Mouse (Mus musculus): ENCODE results near the gene Banp. TPM values are rescaled to one million over a fixed set of nuclear protein-coding genes. Genes with fewer than 3 reads are reported as not detected.

The Banp gene
- total and polyA plus RNA-seq, 2 experiments from 2014 or later = 22.8 to 59.7 TPM

DNA sequence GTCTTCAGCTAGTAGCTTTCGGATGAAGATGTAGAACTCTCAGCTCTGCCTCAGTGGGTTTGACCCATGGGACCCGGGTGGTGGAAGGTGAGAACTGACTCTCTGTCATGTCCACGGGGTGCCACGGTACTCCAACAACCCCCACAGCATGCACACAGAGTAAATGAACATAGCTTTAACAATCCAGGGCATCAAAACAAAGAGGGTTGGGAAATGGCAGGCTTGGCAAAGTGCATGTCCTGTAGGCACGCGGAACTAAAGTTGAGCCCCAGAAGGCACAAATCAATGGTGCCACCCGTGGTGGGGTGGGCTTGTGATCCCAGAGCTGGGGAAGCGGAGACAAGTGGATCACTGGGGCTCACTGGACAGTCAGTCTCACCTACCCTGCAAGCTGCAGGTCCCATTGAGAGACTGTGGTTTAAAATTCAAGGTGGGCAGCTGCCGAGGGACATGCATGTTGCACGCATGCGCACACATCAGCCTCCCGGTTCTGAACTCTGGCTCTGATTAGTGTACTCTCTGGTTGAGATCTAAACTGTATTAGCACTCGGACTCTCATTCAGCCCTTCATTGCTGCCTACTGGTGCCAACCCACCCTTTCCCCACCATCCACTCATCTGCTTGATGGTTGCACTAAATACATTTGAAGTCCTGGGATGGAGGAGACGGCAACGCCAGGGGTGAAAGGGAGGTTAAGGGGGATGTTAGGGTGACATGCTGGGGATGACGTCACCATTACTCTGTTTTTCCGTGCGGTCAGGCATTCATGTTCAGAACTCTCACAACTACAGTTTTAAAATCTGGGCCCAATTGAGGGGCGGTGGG lies 1.0 kb upstream of the Banp start:
- Histone ChIP-seq H3K27me3 (ENCODE audit: insufficient read depth, low read length) (no peaks in the 10 kb centered on the region), H3K4me2 (ENCODE audit: low read depth, low read length) (peak overlapping the region; percentile 59), H3K9ac (replicated peaks; ENCODE audit: low read length) (peak overlapping the region; percentile 31; the same call in 1 of the 2 replicates), H3K36me3 (ENCODE audit: insufficient read depth, low read length) (no peaks in the 10 kb centered on the region), H3K9me3 (ENCODE audit: low read length) (no peaks in the 10 kb centered on the region), H3K27ac (peak overlapping the region; percentile 82), H3K4me3 (ENCODE audit: low read length) (peak overlapping the region; percentile 36), H3K4me1 (ENCODE audit: insufficient read depth, low read length) (peaks cover 28% of the 10 kb centered on the region)
- no peak for ATAC-seq
- DNase-seq (ENCODE audit: low spot score) = no peak
- 54% methylated on average over 19 of the region's 19 CpGs for WGBS
- no peak for TF ChIP-seq CTCF (IDR thresholded peaks at IDR 0.05; ENCODE audit: low read depth)

GRCm38 (mm10) chr8:121949941-121950748 lies 595 bp downstream of the Banp start:
- DNase-seq (ENCODE audit: low spot score) (peak; percentile 100), ATAC-seq (peak; percentile 95)
- Histone ChIP-seq H3K27me3 (ENCODE audit: insufficient read depth, low read length) (no peaks in the 10 kb centered on the region), H3K4me1 (ENCODE audit: insufficient read depth, low read length) (peaks cover 28% of the 10 kb centered on the region), H3K9ac (replicated peaks; ENCODE audit: low read length) (peak overlapping the region; percentile 99), H3K9me3 (ENCODE audit: low read length) (no peaks in the 10 kb centered on the region), H3K27ac (peak overlapping the region; percentile 99), H3K4me2 (ENCODE audit: low read depth, low read length) (peak overlapping the region; percentile 84), H3K36me3 (ENCODE audit: insufficient read depth, low read length) (no peaks in the 10 kb centered on the region), H3K4me3 (ENCODE audit: low read length) (peak overlapping the region; percentile 85)
- peak; percentile 8; the same call in 1 of the 2 replicates for TF ChIP-seq CTCF (IDR thresholded peaks at IDR 0.05; ENCODE audit: low read depth)
- WGBS = under 1% methylated on average over 53 of the region's 66 CpGs

DNA sequence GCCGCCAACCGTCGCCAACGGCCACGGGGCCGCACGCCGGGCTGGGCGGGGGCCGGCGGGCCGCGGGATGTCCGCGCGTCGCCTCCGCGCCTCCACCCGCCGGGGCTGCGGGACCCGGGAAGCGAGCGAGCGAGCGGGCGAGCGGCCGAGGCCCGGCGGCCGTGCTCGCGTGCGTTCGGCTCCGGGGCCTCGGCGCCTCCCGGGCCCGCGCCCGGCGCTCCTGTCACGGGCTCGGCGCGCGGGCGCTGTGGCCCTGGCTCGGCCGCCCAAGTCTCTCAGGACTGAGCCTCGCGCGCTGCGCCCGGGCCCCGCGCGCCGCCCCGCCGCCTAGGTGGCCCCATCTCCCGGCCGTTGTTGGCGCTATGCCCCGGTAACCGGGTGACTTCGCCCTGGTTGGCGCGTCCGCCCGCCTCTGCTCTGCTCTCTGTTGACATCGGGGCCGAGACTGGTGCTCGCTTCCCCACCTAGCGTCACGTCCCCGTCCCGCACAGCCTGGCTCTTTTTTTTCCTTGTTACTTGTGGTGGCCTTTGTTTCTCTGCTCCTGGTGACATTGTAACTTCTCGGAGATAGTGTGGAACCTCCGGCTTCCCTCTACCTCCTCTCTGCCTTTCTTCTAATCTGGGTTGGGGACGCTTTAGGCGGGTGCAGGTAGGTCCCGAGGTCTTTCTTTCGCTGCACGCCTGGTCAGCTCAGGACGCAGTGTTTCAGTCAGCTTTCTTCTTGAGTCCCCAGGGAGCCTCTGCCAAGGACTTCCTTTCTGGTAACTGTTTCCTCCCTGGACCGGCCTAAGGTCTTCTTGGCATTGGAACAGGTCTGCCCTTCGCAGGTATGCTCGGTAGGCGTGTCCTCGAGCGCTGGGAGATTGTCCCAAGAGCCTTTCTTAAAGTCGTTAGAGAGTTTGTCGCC lies 1.5 kb downstream of the Banp start:
- Histone ChIP-seq H3K4me2 (ENCODE audit: low read depth, low read length) (peak overlapping the region; percentile 84), H3K4me1 (ENCODE audit: insufficient read depth, low read length) (peaks cover 28% of the 10 kb centered on the region), H3K27ac (peak overlapping the region; percentile 99), H3K9ac (replicated peaks; ENCODE audit: low read length) (peak overlapping the region; percentile 99), H3K36me3 (ENCODE audit: insufficient read depth, low read length) (no peaks in the 10 kb centered on the region), H3K27me3 (ENCODE audit: insufficient read depth, low read length) (no peaks in the 10 kb centered on the region), H3K4me3 (ENCODE audit: low read length) (peak overlapping the region; percentile 85), H3K9me3 (ENCODE audit: low read length) (no peaks in the 10 kb centered on the region)
- 1% methylated on average over 54 of the region's 97 CpGs for WGBS
- TF ChIP-seq CTCF (IDR thresholded peaks at IDR 0.05; ENCODE audit: low read depth) = no peak; the same call in 1 of the 2 replicates
- DNase-seq (ENCODE audit: low spot score) = peak; percentile 74
- ATAC-seq = peak; percentile 8; the same call in 1 of the 2 replicates

GRCm38 (mm10) chr8:121951656-121952009 lies 2.1 kb downstream of the Banp start:
- 32% methylated on average over 7 of the region's 7 CpGs for WGBS
- Histone ChIP-seq H3K9me3 (ENCODE audit: low read length) (no peaks in the 10 kb centered on the region), H3K27me3 (ENCODE audit: insufficient read depth, low read length) (no peaks in the 10 kb centered on the region), H3K27ac (peak overlapping the region; percentile 99), H3K4me2 (ENCODE audit: low read depth, low read length) (peak overlapping the region; percentile 84), H3K9ac (replicated peaks; ENCODE audit: low read length) (peak overlapping the region; percentile 99), H3K4me1 (ENCODE audit: insufficient read depth, low read length) (peaks cover 28% of the 10 kb centered on the region), H3K36me3 (ENCODE audit: insufficient read depth, low read length) (no peaks in the 10 kb centered on the region), H3K4me3 (ENCODE audit: low read length) (peak overlapping the region; percentile 85)
- no peak for TF ChIP-seq CTCF (IDR thresholded peaks at IDR 0.05; ENCODE audit: low read depth)
- DNase-seq (ENCODE audit: low spot score) (no peak), ATAC-seq (no peak)

- DNase-seq (ENCODE audit: low spot score) (no peak), ATAC-seq (no peak)
- Histone ChIP-seq H3K4me1 (ENCODE audit: insufficient read depth, low read length) (peaks cover 26% of the 10 kb centered on the region), H3K27me3 (ENCODE audit: insufficient read depth, low read length) (no peaks in the 10 kb centered on the region), H3K36me3 (ENCODE audit: insufficient read depth, low read length) (no peaks in the 10 kb centered on the region), H3K9me3 (ENCODE audit: low read length) (no peaks in the 10 kb centered on the region), H3K4me2 (ENCODE audit: low read depth, low read length) (peak overlapping the region; percentile 84), H3K4me3 (ENCODE audit: low read length) (no peak overlapping the region), H3K9ac (replicated peaks; ENCODE audit: low read length) (peak overlapping the region; percentile 99; the same call in 1 of the 2 replicates), H3K27ac (no peak overlapping the region)
- TF ChIP-seq CTCF (IDR thresholded peaks at IDR 0.05; ENCODE audit: low read depth) = no peak
Observed at GRCm38 (mm10) chr8:121952122-121952521, 2.6 kb downstream of the Banp start.

DNA sequence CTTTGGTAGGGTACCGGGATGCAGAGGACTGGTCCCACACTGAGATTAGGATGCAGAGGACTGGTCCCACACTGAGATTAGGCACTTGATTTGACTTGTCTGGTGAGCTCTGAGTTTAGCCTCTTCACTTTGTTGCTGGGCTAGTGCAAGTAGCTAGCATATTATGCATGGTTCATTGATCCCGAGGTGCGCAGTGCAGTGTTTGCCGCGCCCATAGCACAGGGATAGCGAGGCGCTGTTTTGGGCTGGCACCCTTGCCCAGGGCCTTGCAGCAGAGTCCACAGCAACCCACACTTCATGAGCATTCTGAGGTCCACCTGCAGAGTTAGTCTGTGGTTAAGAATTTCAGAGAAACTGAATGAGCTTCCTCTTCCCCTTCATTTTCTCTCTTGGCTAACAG lies 3.2 kb downstream of the Banp start:
- DNase-seq (ENCODE audit: low spot score) (no peak), ATAC-seq (no peak)
- peak overlapping the region; percentile 84 for H3K4me2 ChIP-seq (ENCODE audit: low read depth, low read length)
- TF ChIP-seq CTCF (IDR thresholded peaks at IDR 0.05; ENCODE audit: low read depth) = no peak
- H3K4me3 ChIP-seq (ENCODE audit: low read length) = no peak overlapping the region
- H3K27me3 ChIP-seq (ENCODE audit: insufficient read depth, low read length) = no peaks in the 10 kb centered on the region
- no peaks in the 10 kb centered on the region for H3K36me3 ChIP-seq (ENCODE audit: insufficient read depth, low read length)
- H3K9ac ChIP-seq (replicated peaks; ENCODE audit: low read length) = peak overlapping the region; percentile 31; the same call in 1 of the 2 replicates
- H3K9me3 ChIP-seq (ENCODE audit: low read length) = no peaks in the 10 kb centered on the region
- WGBS = 85% methylated on average over 7 of the region's 7 CpGs
- H3K4me1 ChIP-seq (ENCODE audit: insufficient read depth, low read length) = peaks cover 19% of the 10 kb centered on the region
- no peak overlapping the region for H3K27ac ChIP-seq
